Mouse (Mus musculus) MN1 (cell line): ENCODE data around the gene Arhgef11.

ENCODE experiments used
- DNase-seq: peaks from one replicate; pipeline ENCODE4 v3.0.0-alpha.2; 2016; ENCODE audit warnings: low spot score

Gene Arhgef11

DNA sequence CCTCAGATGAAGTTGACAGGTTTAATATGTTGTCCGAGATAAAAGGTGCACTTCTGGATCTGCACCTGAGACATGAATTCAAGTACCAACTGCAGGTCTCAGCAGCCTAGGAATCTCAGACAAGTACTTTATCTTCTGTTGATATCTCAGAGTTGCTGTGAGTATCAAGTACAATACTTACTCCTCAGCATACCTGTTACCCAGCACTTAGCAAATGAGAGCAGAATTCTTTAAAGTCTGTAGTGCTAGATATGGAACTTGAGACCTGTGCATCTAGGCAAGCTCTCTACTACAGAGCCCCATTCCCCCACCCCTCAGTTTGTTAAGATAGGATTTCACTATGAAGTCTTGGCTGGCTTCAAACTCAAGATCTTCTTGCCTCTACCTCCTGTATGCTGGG is 43.9 kb downstream of the Arhgef11 start:
- DNase-seq = no peak

DNA sequence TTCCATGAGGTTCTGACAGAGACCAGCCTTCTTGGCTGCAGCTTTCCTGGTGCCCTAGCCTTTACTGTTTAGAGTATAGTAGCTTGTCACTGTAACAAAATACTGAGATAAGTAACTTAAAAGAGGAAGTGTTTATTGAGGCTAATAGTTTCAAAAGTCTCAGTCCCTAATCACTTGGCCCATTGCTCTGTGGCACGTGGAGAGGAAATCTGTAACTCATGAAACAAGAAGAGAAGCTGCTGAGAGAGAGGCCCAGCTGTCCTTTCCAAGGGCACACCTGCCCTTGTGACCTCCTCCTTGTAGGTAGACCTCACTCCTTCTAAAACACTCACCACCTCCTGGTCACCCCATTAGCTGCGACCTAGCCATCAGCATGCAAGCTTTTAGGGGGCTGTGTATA is 101.2 kb downstream of the Arhgef11 start:
- no peak for DNase-seq

DNA sequence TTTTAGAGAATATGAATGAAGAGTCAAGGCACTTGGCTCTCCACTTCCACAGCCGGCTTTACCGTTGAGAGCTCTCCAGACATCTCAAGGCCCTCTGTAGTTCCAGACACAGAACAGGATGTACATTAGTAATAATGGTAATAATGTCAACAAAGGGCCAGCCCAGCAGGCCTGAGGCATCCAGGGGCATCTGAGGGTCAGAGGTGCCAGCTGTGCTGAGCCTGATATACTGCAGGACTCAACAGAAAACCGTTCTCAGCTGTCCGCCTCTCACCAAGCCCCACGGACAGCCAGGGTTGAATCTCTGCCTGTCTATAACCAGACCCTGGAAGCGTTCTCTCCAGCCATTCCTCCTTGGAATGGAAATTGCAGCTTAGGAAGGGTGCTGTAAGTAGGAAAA is 107.2 kb downstream of the Arhgef11 start:
- DNase-seq = peak; percentile 22

DNA sequence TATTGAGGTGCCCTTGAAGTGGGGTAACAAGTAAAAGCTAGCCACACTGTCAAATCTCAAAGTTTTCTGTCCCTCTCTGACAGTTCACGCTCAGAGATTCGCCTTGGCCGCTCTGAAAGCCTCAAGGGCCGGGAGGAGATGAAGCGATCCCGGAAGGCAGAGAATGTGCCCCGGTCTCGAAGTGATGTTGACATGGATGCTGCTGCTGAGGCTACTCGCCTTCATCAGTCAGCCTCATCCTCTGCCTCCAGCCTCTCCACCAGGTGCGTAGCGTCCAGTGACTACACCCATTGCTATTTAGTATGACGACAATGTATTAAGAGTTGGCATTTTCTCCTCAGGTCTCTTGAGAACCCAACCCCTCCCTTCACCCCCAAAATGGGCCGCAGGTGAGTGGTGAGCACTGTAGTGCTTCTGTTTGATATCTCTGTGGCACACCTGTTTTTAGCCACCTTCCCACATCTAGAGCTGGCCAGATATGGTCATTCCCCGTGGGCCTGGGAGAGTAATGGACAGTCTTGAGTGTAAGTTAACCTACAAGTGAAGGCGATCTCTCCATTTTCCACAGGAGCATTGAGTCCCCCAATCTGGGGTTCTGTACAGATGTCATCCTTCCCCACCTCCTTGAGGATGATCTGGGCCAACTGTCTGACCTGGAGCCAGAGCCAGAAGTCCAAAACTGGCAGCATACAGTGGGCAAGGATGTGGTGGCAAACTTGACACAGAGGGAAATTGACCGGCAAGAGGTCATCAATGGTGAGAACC is 108.2 kb downstream of the Arhgef11 start:
- no peak for DNase-seq

DNA sequence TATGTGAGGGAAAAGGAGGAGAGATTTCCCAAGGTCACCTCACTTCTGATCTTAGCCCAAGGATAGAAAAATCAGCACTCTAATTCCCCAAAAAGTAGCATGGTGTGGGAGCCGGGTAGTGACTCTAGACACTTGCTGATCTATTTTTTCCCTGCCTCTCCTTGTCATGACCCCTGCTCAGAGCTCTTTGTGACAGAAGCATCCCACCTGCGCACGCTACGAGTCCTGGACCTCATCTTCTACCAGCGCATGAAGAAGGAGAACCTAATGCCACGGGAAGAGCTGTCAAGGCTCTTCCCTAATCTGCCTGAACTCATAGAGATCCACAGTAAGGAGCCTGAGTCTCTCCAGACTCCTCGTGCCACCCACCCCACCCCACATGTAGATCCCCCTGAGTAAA is 108.8 kb downstream of the Arhgef11 start:
- no peak for DNase-seq

DNA sequence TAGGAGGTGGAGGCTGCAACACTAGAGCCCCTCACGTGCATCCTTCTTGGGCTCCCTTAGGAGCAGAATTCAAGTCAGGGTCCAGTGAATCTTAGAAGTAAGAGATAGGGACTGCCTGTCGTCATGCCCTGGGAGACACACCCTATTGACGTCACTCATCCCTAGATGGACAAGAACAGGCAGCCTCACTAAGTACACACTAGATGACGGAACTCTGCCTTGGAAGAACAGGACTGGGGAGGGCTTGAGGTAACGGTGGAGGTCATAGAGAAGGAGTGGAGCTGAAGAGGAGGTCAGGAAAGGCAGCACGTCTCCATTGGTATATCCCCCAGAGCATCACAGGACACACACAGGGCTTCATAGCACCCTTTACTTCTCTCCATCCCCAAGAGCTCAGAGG is 111.3 kb downstream of the Arhgef11 start:
- DNase-seq = no peak

DNA sequence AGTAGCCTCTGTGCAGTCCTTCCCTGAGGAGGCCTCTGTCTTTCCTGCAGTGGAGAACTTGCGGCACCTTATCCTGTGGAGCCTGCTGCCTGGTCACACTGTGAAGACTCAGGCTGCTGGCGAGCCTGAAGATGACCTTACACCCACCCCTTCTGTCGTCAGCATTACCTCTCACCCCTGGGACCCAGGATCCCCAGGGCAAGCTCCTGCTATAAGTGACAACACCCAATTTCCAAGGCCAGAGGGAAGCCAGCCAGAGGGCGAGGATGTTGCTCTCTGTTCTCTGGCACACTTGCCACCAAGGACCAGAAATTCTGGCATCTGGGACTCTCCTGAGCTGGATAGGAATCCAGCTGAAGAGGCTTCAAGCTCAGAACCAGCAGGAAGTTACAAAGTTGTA is 115.7 kb downstream of the Arhgef11 start:
- DNase-seq = no peak

DNA sequence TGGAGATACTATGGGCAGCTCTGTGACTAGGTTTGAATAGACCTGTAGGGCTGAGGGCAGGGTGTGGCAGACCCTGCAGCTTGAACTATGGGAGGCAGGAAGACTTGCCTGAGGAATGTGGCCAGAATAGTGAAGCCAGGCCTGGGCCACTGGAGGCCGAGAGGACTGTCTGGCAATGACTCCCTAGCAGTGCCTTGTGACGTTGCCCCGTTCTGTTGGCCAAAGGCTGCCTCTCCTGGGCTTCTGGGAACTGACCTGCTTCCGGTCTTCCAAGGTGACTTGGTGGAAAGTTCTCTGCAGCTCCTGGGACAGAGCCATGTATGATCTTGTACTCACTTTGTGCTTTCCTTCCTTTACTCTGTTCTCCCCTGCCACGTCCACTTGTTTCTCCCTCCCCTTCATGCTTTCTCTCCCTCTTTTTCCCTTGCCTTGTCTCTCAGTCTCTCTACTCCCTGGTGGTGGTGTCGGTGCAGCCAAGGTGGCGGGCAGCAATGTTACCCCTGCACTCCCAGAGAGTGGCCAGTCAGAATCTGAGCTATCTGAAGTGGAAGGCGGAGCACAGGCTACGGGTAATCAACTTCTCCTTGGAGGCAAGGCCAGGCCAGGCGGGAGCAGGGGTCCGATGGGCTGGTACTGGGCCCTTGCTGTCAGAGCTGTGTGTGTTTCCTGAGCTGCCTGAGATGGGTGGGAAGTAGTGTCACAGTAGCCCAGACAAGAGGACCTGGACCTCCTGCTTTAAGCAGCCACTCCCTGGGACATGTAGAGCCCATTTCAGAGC is 116.8 kb downstream of the Arhgef11 start:
- DNase-seq = no peak

DNA sequence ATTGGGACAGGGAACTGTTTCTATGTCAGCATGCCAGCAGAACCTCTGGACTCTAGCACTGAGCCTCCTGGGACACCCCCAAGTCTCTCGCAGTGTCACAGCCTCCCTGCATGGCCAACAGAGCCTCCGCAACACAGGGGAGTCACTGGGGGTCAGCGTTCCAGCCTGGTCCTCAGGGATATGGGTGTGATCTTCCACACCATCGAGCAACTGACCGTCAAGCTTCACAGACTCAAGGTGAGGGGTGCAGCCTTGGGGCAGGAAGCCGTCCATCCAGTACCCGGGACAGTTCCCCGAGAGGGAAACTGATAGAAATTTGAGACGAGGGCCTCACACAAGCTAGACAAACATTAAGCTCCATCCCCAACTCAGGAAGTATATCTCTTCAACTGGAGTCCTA is 118.0 kb downstream of the Arhgef11 start:
- no peak for DNase-seq

DNA sequence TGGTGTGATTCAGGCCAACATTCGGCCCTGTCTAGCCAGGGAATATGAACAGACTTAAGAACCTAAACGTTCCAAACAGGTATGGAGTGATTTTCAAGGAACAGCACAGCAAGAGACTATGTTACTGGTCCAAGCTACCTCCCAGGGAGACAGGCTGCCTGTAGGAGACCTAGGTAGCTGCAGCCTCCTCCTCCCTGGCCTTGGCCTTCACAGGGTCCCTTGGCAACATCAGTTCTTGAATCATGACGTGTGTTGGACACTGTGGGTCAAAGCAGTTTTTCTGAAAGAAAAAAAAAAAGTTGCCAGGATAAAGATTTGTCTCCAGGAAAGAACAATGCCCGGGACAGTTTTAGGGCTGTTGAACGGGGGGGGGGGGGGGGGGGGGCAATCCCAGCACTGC is 121.5 kb downstream of the Arhgef11 start:
- no peak for DNase-seq

DNA sequence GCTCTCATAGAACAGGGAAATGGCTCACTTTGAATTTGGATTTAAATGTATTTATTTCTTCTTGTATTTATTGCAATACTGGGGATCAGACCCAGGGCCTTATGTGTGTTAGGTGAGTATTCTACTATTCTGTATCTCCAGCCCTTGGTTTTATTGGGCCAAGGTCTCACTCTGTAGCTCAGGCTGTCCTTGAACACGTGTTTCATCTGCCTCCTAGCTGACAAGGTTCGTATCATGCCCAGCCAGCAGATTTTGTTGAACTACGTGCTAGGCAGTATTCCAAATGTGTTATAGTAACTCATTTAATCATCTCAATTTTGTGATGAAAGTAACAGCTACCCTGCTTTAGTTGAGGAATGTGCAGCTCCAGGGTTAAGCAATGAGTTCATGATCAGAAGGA is 124.7 kb downstream of the Arhgef11 start:
- DNase-seq = no peak

DNA sequence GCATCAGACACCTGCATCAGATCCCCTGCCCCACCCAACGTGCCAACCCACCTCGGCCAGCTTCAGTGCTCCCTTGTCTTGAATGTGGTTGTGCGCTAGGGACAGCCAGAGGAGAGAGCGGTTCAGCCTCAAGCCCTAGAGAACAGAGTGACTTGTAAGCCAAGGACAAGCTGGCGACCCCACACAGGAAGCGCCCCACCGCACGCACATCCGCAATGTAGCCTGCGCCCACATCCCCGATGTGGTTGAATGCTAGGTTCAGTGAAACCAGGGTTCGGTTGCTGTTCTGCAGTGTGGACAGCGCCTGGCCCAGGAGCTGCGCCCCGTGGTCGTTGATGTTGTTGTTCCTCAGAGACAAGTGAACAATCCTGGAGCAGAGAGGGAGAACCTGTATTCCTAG is 125.4 kb downstream of the Arhgef11 start:
- no peak for DNase-seq

DNA sequence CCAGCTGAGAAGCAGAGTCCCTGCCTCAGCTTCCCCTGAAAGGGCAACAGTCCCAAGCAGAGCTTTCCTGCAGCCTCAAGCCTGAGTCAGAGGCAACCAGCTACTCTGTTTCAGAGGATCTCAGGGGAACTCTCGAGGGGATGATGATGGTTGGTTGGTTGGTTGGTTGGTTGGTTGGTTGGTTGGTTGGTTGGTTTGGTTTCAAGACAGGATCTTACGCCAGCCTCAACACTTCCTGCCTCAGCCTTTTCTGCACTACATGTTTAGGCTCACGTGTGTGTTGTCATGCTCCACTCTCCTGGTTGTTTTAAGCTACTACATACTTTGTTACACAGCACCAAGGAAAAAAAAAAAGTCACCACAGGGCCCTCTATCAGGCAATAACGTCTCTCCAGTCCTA is 126.6 kb downstream of the Arhgef11 start:
- DNase-seq = no peak

DNA sequence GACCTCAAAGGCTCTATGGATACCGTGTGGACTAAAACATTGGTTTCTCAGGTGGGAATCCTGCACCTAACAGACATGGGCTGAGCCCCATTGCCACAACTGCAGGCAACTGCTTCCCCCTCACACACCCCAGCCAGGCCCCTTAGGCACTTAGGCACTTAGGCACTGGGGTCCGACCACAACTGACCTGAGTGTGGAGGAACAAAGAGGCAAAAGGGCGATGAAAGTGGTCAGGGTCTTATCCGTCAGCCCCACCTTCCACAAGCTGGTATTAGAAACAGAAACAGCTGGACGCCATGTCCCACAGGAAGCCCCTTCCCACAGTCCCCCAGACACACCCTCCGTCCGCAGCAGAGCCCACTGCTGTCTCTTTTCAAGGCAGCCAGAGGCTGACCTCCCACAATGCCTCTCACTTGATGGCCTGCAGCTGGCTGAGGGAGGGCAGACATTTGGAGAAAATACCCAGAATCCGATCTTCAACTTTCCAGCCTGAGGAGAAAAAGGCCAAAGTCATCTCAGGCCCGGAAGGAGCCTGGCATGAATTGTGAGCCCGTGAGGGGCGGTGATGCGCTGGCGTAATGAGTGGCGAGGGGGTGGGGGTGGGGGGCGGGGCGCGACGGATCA is 127.8 kb downstream of the Arhgef11 start:
- no peak for DNase-seq

DNA sequence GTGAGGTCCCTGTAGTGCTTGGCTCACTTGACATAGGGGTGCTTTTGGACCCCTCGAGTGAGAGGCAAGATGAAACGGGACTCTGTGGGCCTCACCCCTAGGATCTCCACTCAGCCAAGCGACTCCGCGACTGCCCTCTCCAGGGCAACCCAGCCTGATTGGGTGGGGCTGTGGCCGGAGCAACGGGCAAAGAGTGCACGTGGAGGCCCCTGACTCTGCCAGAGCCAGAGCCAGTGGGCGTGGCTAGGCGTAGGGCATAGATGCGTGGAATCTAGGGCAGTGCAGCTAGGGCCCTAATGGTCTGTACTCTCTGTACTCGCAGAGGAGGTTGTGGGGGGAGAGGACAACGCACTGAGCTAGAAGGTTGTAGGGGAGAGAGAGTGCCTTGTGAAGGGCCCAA is 131.1 kb downstream of the Arhgef11 start, which contains the start of gene Lrrc71:
Lrrc71 (minus strand) TSS at position 195 of the 400 bp plus-strand sequence.
- peak; percentile 83 for DNase-seq

DNA sequence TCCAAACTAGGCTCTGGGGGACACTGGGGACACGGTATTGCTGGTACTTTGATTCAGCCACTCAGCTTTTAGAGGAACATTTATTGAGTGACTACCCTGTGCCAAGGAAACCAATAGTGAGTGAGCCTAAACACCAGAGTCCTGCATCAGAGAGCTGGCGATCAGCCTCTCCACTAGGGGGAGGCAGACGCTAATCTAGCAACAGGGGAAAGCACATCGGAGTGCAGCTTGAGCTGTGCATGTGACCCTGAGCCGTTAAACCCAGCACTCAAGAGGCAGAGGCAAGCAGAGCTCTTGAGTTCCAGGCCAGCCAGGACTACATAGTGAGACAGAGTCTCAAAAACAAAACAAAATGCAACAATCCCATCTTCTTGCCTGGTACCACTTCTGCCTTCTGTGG is 131.7 kb downstream of the Arhgef11 start:
- peak; percentile 68 for DNase-seq

DNA sequence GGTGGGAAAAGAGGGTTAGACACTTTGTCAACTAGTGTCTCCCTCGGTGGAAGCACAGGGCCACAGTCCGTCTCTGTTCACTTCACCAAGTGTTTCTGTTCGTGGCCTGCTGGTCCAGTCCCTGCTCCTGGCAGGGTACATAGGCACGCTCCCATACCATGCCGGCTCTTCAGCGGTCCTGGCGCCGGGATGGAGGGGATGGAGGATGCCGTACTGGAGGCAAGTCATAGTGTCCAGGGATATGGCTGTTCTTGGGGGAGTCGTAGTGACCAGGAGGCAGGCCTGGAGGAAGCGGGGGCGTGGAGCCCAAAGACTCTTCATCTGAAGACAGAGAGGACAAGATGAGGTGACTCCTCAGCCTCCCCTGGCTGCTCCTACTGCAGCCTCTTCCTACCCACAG is 132.6 kb downstream of the Arhgef11 start:
- DNase-seq = no peak

DNA sequence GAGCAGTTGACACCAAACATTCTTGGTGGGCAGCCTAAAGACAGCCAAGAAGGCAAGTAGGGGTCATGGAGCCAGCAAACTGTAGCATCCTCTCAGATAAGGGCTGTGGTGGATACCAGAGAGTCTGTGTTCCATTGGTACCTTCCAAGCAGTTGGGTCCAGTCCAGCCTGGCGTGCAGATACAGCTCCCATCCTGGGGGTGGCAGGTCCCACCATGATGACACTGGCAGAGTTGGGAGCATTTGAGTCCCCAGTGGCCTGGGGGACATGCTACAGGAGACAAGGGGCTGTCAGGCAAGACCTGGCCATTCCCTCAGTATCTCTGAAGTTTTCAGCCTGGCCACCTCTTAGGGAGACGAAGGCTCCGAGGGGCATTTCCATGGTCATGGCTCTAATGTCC is 135.2 kb downstream of the Arhgef11 start:
- no peak for DNase-seq

DNA sequence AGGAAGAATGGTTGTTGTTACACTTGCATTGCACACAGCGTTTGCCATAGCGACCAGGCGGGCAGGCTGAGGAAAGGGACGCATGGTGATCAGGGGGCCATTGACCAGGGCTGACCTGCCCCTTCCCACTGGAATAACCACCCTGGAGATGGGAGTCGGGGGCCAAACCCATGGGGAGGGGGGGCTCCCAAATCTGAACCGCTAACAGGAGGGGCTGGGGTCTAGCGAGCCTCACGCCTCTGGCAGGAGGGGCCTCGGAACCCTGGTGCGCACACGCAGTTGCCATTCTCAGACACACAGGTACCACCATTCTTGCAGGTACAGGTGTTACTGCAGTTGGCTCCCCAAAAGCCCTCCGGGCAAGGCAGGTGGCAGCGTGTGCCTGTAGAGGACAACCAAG is 136.5 kb downstream of the Arhgef11 start:
- DNase-seq = no peak

DNA sequence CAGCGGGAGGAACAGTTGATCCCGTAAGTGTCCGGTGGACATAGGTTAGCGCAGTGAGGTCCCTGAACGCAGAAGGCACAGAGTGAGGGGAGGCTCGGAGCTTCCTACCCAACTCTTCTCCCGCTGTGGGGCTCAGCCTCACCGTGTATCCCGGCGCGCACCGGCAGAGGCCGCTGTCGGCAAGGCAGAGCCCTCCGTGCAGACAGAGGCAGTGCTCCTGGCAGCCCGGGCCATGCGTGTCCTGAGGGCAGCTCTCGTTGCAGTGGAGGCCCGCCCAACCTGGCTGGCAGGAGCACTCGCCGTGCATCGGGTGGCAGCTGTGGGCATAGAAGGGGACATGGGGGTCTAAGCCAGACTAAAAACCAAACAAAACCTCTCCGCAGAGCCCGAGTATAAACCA is 138.6 kb downstream of the Arhgef11 start:
- peak; percentile 70 for DNase-seq

DNA sequence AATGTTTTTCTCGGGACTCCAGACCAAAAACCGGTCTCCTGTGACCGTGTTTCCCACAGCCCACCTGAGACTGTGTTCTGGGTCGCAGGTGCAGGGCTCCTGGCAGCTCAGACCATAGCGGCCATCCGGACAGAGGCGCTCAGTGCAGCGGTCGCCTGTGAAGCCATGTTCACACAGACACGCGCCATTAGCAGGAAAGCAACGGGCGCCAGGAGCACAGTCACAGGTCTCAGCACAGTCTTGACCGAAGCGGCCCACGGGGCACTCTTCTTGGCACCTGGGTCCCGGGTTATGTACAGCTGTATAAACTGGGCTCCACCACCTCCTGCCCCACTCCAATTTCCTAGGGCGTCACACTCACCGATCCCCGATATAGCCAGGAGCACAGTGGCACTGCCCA is 139.1 kb downstream of the Arhgef11 start:
- no peak for DNase-seq

DNA sequence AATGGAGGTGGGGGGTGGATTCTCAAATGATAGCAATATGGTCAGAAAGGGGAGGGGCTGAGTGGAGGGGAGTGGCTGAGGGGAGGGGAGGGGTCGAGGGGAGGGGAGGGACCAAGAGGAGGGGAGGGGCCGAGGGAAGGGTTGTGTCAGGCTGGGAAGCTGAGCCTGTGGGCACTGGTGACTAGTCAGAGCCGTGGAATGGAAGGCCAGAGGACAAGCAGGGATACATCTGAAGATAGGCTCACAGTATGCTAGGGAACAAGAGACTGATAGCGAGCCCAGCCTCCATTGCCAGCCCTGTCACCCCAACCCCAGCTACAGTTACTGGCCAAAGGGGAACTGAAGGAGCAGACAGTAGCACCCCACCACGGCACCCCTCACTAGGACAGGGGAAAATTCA is 141.3 kb downstream of the Arhgef11 start:
- DNase-seq = no peak
